10 mouse cellular contexts compared by ENCODE assay signal in the genomic region with DNA sequence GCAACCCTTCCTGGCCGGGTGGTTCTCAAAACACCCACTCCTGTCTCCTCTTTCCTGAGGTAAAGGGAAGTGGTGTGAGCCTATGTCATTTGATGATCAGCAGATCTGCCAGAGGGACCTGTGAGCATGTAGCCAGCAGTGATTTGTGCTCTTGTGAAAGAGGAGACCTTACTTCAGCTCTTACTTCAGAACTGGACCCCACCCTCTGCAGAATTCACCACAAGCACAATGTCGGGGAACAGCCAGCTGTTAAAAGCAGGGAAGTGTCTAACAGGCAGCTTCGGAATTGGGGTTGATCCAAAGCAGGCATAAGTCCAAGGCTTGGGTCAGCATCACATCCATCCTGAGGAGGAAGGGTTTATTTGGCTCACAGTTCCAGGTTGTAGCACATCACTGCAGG. TPM values are rescaled to one million over a fixed set of nuclear protein-coding genes. Genes with fewer than 3 reads are reported as not detected.
A peak's percentile ranks its signal among the peaks of the same experiment; 100 is the strongest.
DNase-seq lines count a peak whose midpoint lies in the region; ATAC-seq and TF ChIP-seq lines count a peak whose summit lies in the region.
"Had no signal": no experiment of that assay in that cellular context is flagged by ENCODE, and none has a peak within 500 bp of the region (broad histone marks: within the 10 kb centered on the region; RNA-seq: fewer than 3 reads in every experiment).

No protein-coding gene starts in this region.

- ATAC-seq in megakaryocyte progenitor cell, adult 5-6 weeks (replicated peaks; ENCODE audit: poor library complexity), result peak; percentile 63
- ATAC-seq: inflammation-experienced regulatory T-cells, adult 6 months had no signal

- H3K27ac ChIP-seq in gastrocnemius, adult 2 months, result no peak overlapping the region

- peak; percentile 14 for DNase-seq in left cerebral cortex, postnatal 4 days
- no peak for DNase-seq in left cerebral cortex, postnatal 36 days (ENCODE audit: low spot score in 2 of 2)
- peak; percentile 50 for DNase-seq in gastrocnemius, adult 2 months
- DNase-seq in heart, postnatal 25 days (ENCODE audit: low spot score), result peak; percentile 16
- no peak for DNase-seq in spleen, adult 12 weeks (ENCODE audit: low spot score)
- no peak for DNase-seq in cerebellum, adult 9-11 months
- DNase-seq: adrenal gland, adult 2 months had no signal

- H3K4me3 ChIP-seq in gastrocnemius, adult 2 months, result no peak overlapping the region

- intact Hi-C loops in left cerebral cortex, postnatal 4 days (cut with DNase I), result no loop called here
- intact Hi-C loops in left cerebral cortex, postnatal 36 days (cut with DNase I), result no loop called here
- intact Hi-C loops in gastrocnemius, adult 2 months (cut with DNase I), result no loop called here
- intact Hi-C loops in heart, postnatal 25 days (cut with DNase I), result no loop called here

- no peak for TF ChIP-seq CTCF in gastrocnemius, adult 2 months (IDR thresholded peaks at IDR 0.05)

RNA-seq across cellular contexts. Expression of a gene that starts 25.0 kb away (rescaled TPM):
- 1 to 10 TPM; 3.8 to 4.9 TPM for total RNA-seq in left cerebral cortex, postnatal 4 days (2021)
- 1 to 10 TPM; 2.2 to 2.3 TPM for total RNA-seq in left cerebral cortex, postnatal 36 days (2021)
- under 1 TPM; 0.50 to 0.51 TPM for total RNA-seq in gastrocnemius, adult 2 months (2021)
- total RNA-seq in heart, postnatal 25 days (2021), result 1 to 10 TPM; 1.9 to 2.7 TPM
- not detected in 2 replicates for total RNA-seq in megakaryocyte progenitor cell, adult 5-6 weeks (2015)
- not detected in 2 replicates for total RNA-seq in megakaryocyte progenitor cell, adult 5-6 weeks (2017)
- total RNA-seq: megakaryocyte, adult 5-6 weeks had no signal

RNA-seq across cellular contexts. Expression of a gene that starts 53.0 kb away (rescaled TPM):
- total RNA-seq in left cerebral cortex, postnatal 4 days (2021), result 10 to 100 TPM; 77.3 to 83.7 TPM
- total RNA-seq in left cerebral cortex, postnatal 36 days (2021), result 10 to 100 TPM; 49.1 to 49.2 TPM
- total RNA-seq in gastrocnemius, adult 2 months (2021), result 1 to 10 TPM; 2.4 to 2.7 TPM
- 1 to 10 TPM; 5.8 to 7.0 TPM for total RNA-seq in heart, postnatal 25 days (2021)
- total RNA-seq in megakaryocyte progenitor cell, adult 5-6 weeks (2015), result 77.1 and 80.2 TPM in 2 replicates
- total RNA-seq in megakaryocyte progenitor cell, adult 5-6 weeks (2017), result 76.9 and 93.4 TPM in 2 replicates

RNA-seq across cellular contexts. Expression of a gene that starts 53.1 kb away (rescaled TPM):
- 10 to 100 TPM; 30.4 to 36.7 TPM for total RNA-seq in left cerebral cortex, postnatal 4 days (2021)
- 10 to 100 TPM; 39.5 to 49.1 TPM for total RNA-seq in left cerebral cortex, postnatal 36 days (2021)
- total RNA-seq in gastrocnemius, adult 2 months (2021), result 1 to 10 TPM; 5.4 to 8.5 TPM
- total RNA-seq in heart, postnatal 25 days (2021), result 10 to 100 TPM; 13.0 to 13.4 TPM
- total RNA-seq in megakaryocyte progenitor cell, adult 5-6 weeks (2015), result 19.3 and 20.8 TPM in 2 replicates
- 17.0 and 20.1 TPM in 2 replicates for total RNA-seq in megakaryocyte progenitor cell, adult 5-6 weeks (2017)

Comparison
In these comparisons a context has a peak if more than half of its experiments do, and no peak if none do; other contexts are left out.
1. DNase-seq: peak in left cerebral cortex, postnatal 4 days (single experiment), gastrocnemius, adult 2 months (single experiment) and heart, postnatal 25 days (single experiment); none in left cerebral cortex, postnatal 36 days (0 of 2), spleen, adult 12 weeks (single experiment) and cerebellum, adult 9-11 months (single experiment).
2. RNA of a gene that starts 53.0 kb away (total RNA-seq): 76.9 to 93.4 TPM in megakaryocyte progenitor cell, adult 5-6 weeks, 77.3 to 83.7 TPM in left cerebral cortex, postnatal 4 days and 49.1 to 49.2 TPM in left cerebral cortex, postnatal 36 days; 5.8 to 7.0 TPM in heart, postnatal 25 days and 2.4 to 2.7 TPM in gastrocnemius, adult 2 months; every median in the first group is over 4 times any median in the second.